Mouse (Mus musculus) left cerebral cortex, adult 18-20 months (tissue): ENCODE data around the gene Pcgf1. TPM values are rescaled to one million over a fixed set of nuclear protein-coding genes. Genes with fewer than 3 reads are reported as not detected.

Source experiments
- DNase-seq, 2 experiments: peaks; one replicate each; pipeline ENCODE4 v3.0.0; 2021 to 2022; ENCODE audit warnings: low spot score in 2 of 2, mixed read lengths in 1 of 2
- long read RNA-seq, 2 experiments: library from polyadenylated mRNA; stranded (forward); transcript quantifications; one replicate each; pipeline ENCODE4 v2.0.0; 2021
- total RNA-seq, 2 experiments: library from RNA; stranded (reverse); gene quantifications; 2 replicates each; pipeline ENCODE4 v1.2.3; 2021

Gene Pcgf1
- total RNA-seq = 10 to 100 TPM; 27.0 to 30.3 TPM
- long read RNA-seq, experiment 1, partial matches to known transcripts = 6 of 16 reads
- long read RNA-seq, experiment 1, other reads (novel, unspliced or antisense) = 7 of 16 reads
- long read RNA-seq, experiment 2, transcript Pcgf1-202 (9 exons, 918 nt) = major isoform, 8 of 20 reads
- long read RNA-seq, experiment 2, partial matches to known transcripts = 4 of 20 reads
- long read RNA-seq, experiment 2, other reads (novel, unspliced or antisense) = 8 of 20 reads

GRCm38 (mm10) chr6:83077630-83078323 lies at the start of gene Pcgf1:
Gene Pcgf1 (plus strand): TSS chr6:83077869.
- DNase-seq = peak; percentile 23 to 42

DNA sequence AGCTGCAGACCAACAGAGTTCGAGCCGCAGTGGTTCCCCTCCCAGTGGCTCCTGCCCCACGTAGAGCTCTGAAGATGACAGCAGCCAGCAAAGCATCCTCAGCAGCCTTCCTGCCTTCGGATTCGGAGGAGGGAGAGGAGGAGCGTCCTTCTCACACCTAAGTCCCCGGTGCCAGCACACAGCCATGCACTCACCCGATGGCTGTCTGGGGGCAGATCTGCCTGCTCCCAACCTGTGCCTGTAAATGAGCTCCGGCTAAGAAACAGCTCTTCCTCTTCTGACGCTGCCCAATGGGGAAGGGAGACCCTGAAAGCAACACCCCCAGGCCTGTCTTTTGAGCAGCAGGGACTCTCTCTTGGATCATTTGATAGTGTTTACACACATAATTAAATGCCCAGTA lies 47.9 kb upstream of the Pcgf1 start:
- DNase-seq = no peak

DNA sequence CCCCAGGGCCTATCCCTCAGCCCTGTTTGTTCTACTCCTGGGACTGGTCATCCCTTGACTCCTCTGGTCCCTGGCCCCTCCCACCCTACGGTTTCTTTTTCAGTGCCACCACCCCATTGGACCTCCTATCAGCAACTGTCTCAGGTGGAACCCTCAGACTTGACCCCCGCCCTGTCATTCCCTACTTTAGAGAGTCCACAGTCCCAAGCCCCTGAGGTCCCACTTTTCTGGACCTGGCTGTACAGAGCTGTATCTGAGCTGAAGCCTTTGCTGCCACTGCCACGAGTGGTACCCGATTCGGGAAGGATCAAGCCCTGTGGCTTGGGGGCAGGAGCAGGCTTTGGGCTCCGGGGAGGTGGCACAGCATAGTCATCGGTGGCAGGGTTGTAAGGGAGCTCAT lies 46.6 kb upstream of the Pcgf1 start:
- no peak for DNase-seq

DNA sequence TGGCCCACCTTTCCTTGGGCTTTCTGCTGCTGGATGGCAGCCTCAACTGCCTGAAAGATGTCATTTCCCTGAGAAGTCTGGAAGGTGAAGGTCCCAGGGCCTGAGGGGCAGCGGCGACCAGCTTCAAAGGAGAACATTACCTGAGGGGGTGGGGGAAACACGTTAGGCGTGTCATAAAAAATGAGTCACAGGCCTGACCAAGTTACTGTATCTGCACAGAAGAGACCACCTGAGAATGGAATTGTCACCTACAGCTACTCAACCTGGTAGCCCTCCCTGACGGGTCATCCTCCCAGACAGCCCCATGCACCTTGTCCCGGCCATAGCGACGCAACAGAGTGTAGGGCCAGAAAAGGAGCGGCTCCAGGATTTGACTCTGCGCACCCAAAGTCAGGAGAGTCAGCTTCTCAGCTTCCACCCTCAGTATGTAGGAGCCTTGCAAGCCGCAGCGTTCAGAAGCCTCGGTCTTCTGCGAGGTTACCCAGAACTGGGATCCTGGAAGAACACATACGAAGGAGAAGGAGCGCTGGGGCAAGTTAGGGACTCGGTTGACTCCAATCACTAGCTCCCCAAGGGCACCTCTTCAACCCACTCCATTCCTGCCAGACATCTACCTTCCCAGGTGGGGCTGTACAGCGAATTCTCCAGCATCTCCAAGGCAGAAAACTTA lies 45.6 kb upstream of the Pcgf1 start:
- DNase-seq = no peak

GRCm38 (mm10) chr6:83032769-83033191 lies 44.9 kb upstream of the Pcgf1 start:
- DNase-seq = peak in 1 of 2 experiments; percentile 18

GRCm38 (mm10) chr6:83033249-83034185 lies 44.2 kb upstream of the Pcgf1 start, which contains the start of the genes Dok1 and Loxl3:
Gene Dok1 (minus strand): TSS chr6:83033471.
Gene Loxl3 (plus strand): TSS chr6:83034173.
- no peak for DNase-seq

DNA sequence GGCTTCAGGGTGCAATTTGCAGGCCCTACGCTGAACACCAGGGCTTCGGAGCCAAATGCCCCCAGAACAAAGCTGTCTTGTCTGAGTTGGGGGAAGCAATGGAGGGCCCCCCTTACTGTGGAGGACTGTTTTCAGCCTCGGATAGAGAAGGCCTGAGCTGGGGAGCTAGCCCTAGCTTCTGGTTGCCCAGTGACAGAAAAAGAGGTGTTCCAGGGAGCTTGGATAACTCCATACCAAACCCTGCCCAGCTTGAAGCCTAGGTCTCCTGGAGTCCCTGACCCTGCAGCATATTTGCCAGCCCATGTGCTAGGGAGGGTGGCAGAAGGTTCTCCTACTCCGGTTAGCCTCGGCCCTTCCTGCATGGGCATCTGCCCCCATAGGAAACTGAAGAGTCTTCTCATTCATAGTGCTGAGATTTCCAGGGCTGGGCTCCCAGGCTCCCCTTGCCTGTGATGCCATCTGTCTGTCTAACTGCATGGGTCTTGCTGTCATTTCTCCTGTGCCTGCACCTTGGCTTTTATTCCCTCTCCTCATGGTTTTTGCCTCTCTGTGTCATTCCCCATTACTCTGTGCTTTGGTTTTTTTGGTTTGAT lies 43.1 kb upstream of the Pcgf1 start:
- no peak for DNase-seq

- DNase-seq = no peak
Measured at GRCm38 (mm10) chr6:83037188-83037587, 40.5 kb upstream of the Pcgf1 start.

- DNase-seq = peak; percentile 84 to 93
Measured at GRCm38 (mm10) chr6:83038496-83039012, 39.1 kb upstream of the Pcgf1 start.

DNA sequence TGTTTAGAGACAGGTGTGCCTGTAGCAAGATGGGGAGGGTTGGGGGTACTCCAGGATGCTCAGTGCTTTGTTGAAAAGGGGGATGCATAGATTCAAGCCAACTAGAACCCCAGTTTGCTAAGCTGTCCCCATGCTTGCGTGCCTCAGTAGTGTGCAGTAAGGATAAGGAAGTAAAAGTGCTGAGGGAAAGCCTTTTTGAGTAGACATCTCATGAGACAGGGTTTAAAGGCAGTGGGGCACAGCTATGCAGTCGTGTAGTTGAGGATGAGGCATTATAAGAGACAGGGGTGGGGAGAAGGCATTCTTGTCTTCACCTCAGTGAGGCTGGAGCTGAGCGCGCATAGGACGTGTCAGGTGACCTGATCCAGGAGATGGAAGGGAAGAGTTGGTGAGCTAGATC lies 37.1 kb upstream of the Pcgf1 start:
- DNase-seq = no peak

- DNase-seq = no peak
Measured at GRCm38 (mm10) chr6:83043561-83043960, 34.1 kb upstream of the Pcgf1 start.

- DNase-seq = no peak
Measured at GRCm38 (mm10) chr6:83043993-83044392, 33.7 kb upstream of the Pcgf1 start.

GRCm38 (mm10) chr6:83044742-83045141 lies 32.9 kb upstream of the Pcgf1 start:
- DNase-seq = no peak

- no peak for DNase-seq
Measured at GRCm38 (mm10) chr6:83049367-83049766, 28.3 kb upstream of the Pcgf1 start.

GRCm38 (mm10) chr6:83053136-83053960 lies 24.3 kb upstream of the Pcgf1 start:
- peak; percentile 38 to 49 for DNase-seq

DNA sequence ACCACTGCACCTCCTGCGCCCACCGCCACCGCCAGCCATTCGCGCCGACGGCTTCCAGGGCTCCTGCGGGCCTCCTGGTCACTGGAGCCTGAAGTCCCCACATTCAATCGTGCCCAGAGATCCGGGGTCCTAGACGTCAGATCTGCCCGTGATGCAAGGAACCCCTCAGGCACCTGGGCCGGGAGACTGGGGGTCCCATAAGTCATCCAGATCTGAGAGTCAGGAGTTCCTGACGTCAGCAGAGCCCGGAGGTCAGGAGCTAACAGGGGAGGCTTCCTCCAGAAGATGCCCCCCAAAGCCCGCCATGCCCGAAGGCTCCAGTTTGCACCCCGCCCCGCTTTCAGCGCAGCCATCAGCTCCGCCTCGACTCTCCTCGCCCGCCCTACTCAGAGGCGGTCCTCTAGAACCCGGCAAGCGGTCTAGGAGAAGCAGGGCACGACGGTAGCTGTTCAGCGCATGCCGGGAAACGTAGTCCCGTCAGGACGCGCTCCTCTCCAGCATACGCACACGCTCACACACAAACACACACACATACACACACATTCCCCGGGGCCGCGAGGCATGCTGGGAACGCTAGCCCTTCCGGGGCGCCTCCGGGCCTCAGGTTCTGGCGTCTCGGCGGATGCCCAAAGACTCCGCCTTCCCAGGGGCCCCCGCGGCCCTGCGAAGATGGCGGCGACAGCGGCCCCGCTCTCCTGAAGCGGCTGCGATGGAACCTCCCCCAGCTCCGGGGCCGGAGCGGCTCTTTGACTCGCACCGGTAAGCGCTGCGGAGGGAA lies 23.4 kb upstream of the Pcgf1 start, which contains the start of gene Aup1:
Gene Aup1 (plus strand): TSS at position 448 of the 778 bp plus-strand sequence.
- peak; percentile 97 to 98 for DNase-seq

- DNase-seq = peak in 1 of 2 experiments; percentile 25
Measured at GRCm38 (mm10) chr6:83054871-83055431, 22.7 kb upstream of the Pcgf1 start, which contains the start of gene Htra2. Gene Htra2 (minus strand): TSS chr6:83055273.

DNA sequence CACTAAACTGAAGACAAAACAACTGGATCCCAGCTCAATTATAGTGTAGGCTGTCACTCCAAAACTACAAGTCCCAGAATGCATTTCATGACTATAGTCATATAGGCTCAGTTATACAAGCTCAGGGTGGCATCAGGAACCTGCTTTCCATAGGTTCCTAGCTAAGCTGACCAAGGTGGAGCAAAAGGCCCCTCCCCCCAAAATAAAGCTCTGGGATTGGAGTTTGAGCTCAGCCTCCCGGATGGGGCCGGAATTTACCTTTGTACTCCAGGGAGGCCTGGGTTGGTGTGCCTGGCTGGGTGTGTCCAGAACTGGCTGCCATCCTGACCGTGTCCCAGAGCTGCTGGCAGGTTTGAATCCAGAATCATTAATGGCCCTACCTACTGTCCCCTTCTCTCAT lies 19.9 kb upstream of the Pcgf1 start, which contains the start of gene Dqx1:
Gene Dqx1 (plus strand): TSS at position 55 of the 400 bp plus-strand sequence.
- DNase-seq = peak in 1 of 2 experiments; percentile 40
